10 mouse cellular contexts compared by ENCODE assay signal in genomic region chr11:117392251-117392650, GRCm38 (mm10).
A peak's percentile ranks its signal among the peaks of the same experiment; 100 is the strongest.
DNase-seq lines count a peak whose midpoint lies in the region; TF ChIP-seq lines count a peak whose summit lies in the region.
"Had no signal": no experiment of that assay in that cellular context is flagged by ENCODE, and none has a peak within 500 bp of the region (broad histone marks: within the 10 kb centered on the region; RNA-seq: fewer than 3 reads in every experiment).

No protein-coding gene starts in this region.

- no peaks in the 10 kb centered on the region for H3K9me3 ChIP-seq in CH12.LX (replicated peaks; ENCODE audit: low read length)
- H3K9me3 ChIP-seq: limb, embryonic 13.5 days had no signal

- in situ Hi-C loops in CH12.LX (cut with MboI; ENCODE audit: low pct_ligation_motif_present, low pct_unique_long_range_greater_than_20kb, low sequenced_read_pairs) = loop anchor here (5.0 kb wide), 1 partner anchor 220 kb away; no protein-coding TSS in a partner anchor

- H3K27ac ChIP-seq in left cerebral cortex, adult 2 months = no peak overlapping the region
- H3K27ac ChIP-seq in CH12.LX (ENCODE audit: insufficient read depth, low read depth) = no peak overlapping the region
- H3K27ac ChIP-seq: limb, embryonic 13.5 days had no signal

- TF ChIP-seq CTCF in left cerebral cortex, adult 2 months (IDR thresholded peaks at IDR 0.05) = peak; percentile 41
- peak; percentile 65 to 76 for TF ChIP-seq CTCF in CH12.LX (conservative IDR thresholded peaks at IDR 0.05 in 1 of 2, IDR thresholded peaks at IDR 0.05 in 1 of 2; ENCODE audit: low read depth in 2 of 2, low read length in 2 of 2)

- H3K79me2 ChIP-seq in CH12.LX (replicated peaks; ENCODE audit: control insufficient read depth, extremely low read depth, insufficient read depth, poor library complexity, severe bottlenecking) = no peaks in the 10 kb centered on the region

- H3K4me1 ChIP-seq in CH12.LX (ENCODE audit: control insufficient read depth in 1 of 2, insufficient read depth in 2 of 2) = peaks cover 35 to 54% of the 10 kb centered on the region in 2 experiments

- no peak overlapping the region for H3K9ac ChIP-seq in CH12.LX (ENCODE audit: insufficient read depth, low read depth)
- H3K9ac ChIP-seq: limb, embryonic 13.5 days had no signal

- H3K4me2 ChIP-seq in CH12.LX (ENCODE audit: insufficient read depth, low read depth, poor library complexity, severe bottlenecking) = no peak overlapping the region
- H3K4me2 ChIP-seq: limb, embryonic 13.5 days had no signal

- TF ChIP-seq POLR2A in CH12.LX (IDR thresholded peaks at IDR 0.05; ENCODE audit: low read depth, low read length) = no peak

- peak; percentile 43 for TF ChIP-seq RAD21 in CH12.LX (IDR thresholded peaks at IDR 0.05; ENCODE audit: low read depth, low read length)

- no peak for TF ChIP-seq EP300 in CH12.LX (IDR thresholded peaks at IDR 0.05; ENCODE audit: low read length)

- no peaks in the 10 kb centered on the region for H3K36me3 ChIP-seq in CH12.LX (replicated peaks in 1 of 2; ENCODE audit: control insufficient read depth in 1 of 2, insufficient read depth in 1 of 2, low read length in 1 of 2)
- H3K36me3 ChIP-seq: limb, embryonic 13.5 days had no signal

- dilution Hi-C loops in CH12.LX (cut with MboI; ENCODE audit: extremely low pct_ligation_motif_present, extremely low pct_unique_long_range_greater_than_20kb, low sequenced_read_pairs) = no loop called here

- H3K4me3 ChIP-seq in left cerebral cortex, adult 2 months = no peak overlapping the region
- no peak overlapping the region for H3K4me3 ChIP-seq in CH12.LX (replicated peaks in 1 of 3; ENCODE audit: low read depth in 2 of 3, low read length in 2 of 3, poor library complexity in 1 of 3)
- H3K4me3 ChIP-seq: limb, embryonic 13.5 days had no signal

- intact Hi-C loops in left cerebral cortex, adult 2 months (cut with DNase I) = loop anchor here (5.0 kb wide), 2 partner anchors 80 to 235 kb away; no protein-coding TSS in a partner anchor

- peak; percentile 20 for DNase-seq in adrenal gland, postnatal 10 days
- no peak for DNase-seq in adrenal gland, adult (ENCODE audit: inconsistent age in 2 of 2, low spot score in 1 of 2)
- no peak for DNase-seq in left cerebral cortex, adult 2 months (ENCODE audit: extremely low spot score in 1 of 2, low spot score in 2 of 2)
- no peak for DNase-seq in left cerebral cortex, adult 8-10 months (ENCODE audit: low spot score in 2 of 2)
- DNase-seq in CH12.LX (ENCODE audit: extremely low read depth) = peak; percentile 49
- DNase-seq in induced T-regulatory cell, adult 2 months (ENCODE audit: low read depth) = peak; percentile 69
- no peak for DNase-seq in urinary bladder, postnatal 36 days (ENCODE audit: low spot score in 2 of 2)
- no peak for DNase-seq in neural tube, embryonic 10.5 days (ENCODE audit: extremely low spot score, low spot score)
- DNase-seq: right cerebral cortex, postnatal 25 days had no signal

- no peaks in the 10 kb centered on the region for H3K27me3 ChIP-seq in CH12.LX (replicated peaks)

TF ChIP-seq in CH12.LX, 34 proteins besides CTCF, POLR2A, EP300 and RAD21:
- TF ChIP-seq BHLHE40 (IDR thresholded peaks at IDR 0.05; ENCODE audit: low read depth, low read length) (no peak), SMC3 (IDR thresholded peaks at IDR 0.05; ENCODE audit: low read depth, low read length) (peak; percentile 53)

Comparison
In these comparisons a context has a peak if more than half of its experiments do, and no peak if none do; other contexts are left out.
1. DNase-seq: peak in adrenal gland, postnatal 10 days (single experiment), CH12.LX (single experiment) and induced T-regulatory cell, adult 2 months (single experiment); none in adrenal gland, adult (0 of 2), left cerebral cortex, adult 2 months (0 of 2), left cerebral cortex, adult 8-10 months (0 of 2), urinary bladder, postnatal 36 days (0 of 2) and neural tube, embryonic 10.5 days (single experiment).